Mouse (Mus musculus): Measurements from ENCODE around the gene Zfp775. TPM values are rescaled to one million over a fixed set of nuclear protein-coding genes. Genes with fewer than 3 reads are reported as not detected.

Gene Zfp775
- 13.3 and 15.7 TPM in 2 replicates for polyA plus RNA-seq (2016; fragmentation: Nextera tagmentation; extraction: Ambion mirVana)

DNA sequence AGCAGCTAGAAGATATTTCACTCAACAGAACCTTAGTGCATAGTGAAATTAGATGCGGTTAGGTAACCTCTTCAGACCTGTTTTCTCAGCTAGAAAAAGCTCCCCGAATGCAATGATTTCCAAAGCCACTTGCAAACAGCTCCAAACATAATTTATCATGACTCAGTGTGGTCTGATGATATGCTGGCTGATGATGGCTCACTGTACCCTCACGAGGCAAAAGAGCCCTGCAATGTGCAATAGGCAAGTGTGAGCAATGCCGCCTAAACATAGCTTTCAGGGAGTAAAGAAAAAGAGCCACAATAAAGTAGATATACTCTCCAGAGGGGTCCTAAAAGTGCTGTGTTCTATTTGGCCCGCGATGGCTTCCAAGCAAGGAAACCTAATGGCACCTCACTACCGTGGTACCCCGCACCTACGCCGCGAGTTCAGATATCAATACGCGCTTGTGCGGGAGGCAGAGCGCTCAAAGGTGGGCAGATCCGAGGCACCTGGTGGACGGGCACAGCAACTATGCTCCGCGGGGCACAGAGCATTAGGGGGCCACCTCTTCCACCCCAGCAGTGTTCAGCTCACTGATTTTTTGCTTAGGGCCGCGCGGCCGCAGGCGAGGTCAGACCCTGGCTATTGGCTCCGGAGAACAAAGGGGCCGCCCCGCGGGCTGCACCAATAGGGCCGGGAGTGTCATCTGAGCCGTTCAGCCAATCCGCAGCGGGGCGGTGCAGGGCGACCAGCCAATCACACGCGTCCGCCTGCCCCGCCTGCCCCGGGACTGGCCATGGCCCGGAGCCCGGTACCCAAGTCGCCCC, at the start of gene Zfp775:
Zfp775 (plus strand) TSS at position 793 of the 809 bp plus-strand sequence.
- peaks cover 38% of the 10 kb centered on the region for H3K36me3 ChIP-seq
- peaks cover 12% of the 10 kb centered on the region for H3K9me3 ChIP-seq
- 5% methylated on average over 42 of the region's 42 CpGs for WGBS
- H3K27me3 ChIP-seq, result no peaks in the 10 kb centered on the region
- H3K27ac ChIP-seq (replicated peaks), result peak within 1 kb of the TSS; percentile 89
- peaks cover 14% of the 10 kb centered on the region for H3K4me1 ChIP-seq
- H3K4me2 ChIP-seq (replicated peaks), result peak within 1 kb of the TSS; percentile 73
- ATAC-seq (ENCODE audit: low FRiP score, low read depth), result peak; percentile 100
- peak within 1 kb of the TSS; percentile 84 for H3K9ac ChIP-seq (replicated peaks)
- H3K4me3 ChIP-seq, result peak within 1 kb of the TSS; percentile 71

DNA sequence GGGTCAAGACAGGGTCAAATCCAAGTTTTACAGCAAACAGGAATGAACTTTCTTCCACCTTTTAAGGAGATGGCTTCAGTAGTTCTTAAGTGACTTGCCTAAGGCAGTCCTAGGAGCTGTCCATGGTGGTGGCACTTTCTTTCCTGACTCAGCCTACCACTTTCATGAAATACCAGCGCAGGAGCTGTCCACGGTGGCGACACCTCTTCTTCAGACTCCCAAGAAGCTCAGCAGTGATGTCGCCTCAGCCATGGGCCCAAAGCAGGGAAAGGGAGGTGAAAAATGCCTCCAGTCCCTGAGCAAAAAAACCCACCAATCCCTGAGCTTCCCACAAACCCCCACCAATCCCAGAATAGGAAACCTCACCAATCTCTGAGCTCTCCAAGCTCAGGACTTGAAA, 48.9 kb upstream of the Zfp775 start:
- Histone ChIP-seq H3K9ac (replicated peaks) (no peak overlapping the region), H3K4me2 (replicated peaks) (no peak overlapping the region), H3K9me3 (no peaks in the 10 kb centered on the region), H3K36me3 (peaks cover 12% of the 10 kb centered on the region; the same call in 1 of the 2 replicates), H3K4me3 (no peak overlapping the region), H3K27ac (replicated peaks) (no peak overlapping the region), H3K4me1 (peaks cover 18% of the 10 kb centered on the region), H3K27me3 (no peaks in the 10 kb centered on the region; the same call in none of the 2 replicates)
- ATAC-seq (ENCODE audit: low FRiP score, low read depth), result no peak
- 66% methylated on average over 4 of the region's 4 CpGs for WGBS

DNA sequence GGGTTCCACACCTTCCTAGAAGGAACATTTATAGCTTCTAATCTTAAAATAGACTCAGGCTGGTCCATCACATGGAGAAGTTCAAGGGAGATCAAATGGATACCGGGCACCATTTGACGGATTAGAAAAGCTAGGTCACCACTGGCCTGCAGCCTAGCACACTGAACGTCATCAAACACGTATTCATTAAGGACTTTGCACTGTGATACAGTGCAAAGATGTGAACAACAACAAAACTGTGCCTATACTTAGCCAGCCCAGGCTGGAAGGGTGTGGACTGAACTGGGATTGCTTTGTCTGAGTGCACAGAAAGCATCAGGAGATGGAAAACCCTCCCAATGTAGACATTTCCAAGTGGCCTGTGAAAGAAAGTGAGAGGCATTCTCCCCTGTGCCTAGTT, 48.0 kb upstream of the Zfp775 start:
- Histone ChIP-seq H3K4me2 (replicated peaks) (peak overlapping the region; percentile 69), H3K4me1 (peaks cover 18% of the 10 kb centered on the region), H3K4me3 (peak overlapping the region; percentile 45), H3K36me3 (peaks cover 18% of the 10 kb centered on the region; the same call in 1 of the 2 replicates), H3K9ac (replicated peaks) (peak overlapping the region; percentile 74), H3K27me3 (no peaks in the 10 kb centered on the region; the same call in 1 of the 2 replicates), H3K9me3 (no peaks in the 10 kb centered on the region), H3K27ac (replicated peaks) (peak overlapping the region; percentile 94)
- 81% methylated on average over 4 of the region's 4 CpGs for WGBS
- ATAC-seq (ENCODE audit: low FRiP score, low read depth), result no peak

DNA sequence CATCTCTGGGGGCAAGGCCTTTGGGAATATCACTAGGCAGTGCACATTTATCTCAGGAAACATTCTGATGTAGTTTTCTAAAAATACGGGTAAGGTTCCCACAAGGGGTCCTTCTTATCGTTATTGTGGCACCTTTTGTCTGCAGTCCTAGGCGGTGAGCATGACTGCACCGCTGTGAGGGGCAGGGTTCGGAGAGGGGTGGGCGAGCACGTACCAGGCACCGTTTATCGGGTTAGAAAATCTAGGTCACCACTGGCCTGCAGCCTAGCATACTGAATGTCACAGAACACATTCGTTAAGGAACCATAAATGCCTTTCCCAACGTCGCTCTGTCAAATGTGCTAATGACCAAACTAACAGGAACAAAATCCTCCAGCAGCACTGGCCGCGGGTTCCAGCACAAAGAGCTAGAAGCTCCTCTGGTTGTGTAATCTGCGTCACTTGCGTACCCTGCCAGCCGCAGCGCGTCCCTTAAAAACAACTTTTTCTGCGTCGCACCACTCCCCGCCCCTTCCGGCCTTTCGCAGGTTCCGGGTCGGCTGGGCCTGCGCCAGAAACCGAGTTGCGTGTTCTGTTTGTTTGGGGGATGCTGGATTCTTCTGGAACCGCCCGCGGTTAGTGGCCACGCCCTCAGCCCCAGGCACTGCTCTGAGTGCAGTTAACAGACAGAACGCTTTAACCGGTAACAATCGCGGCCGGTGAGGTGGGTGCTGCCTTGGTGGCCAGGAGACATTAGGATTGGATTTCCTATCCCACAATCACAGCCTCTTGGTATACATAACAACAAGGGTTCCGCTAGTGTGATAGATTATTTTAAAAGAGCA, 47.4 kb upstream of the Zfp775 start, which contains the start of gene Lrrc61:
Lrrc61 (plus strand) TSS at position 517 of the 824 bp plus-strand sequence.
- peaks cover 24% of the 10 kb centered on the region; the same call in 1 of the 2 replicates for H3K36me3 ChIP-seq
- H3K9me3 ChIP-seq, result no peaks in the 10 kb centered on the region
- H3K27ac ChIP-seq (replicated peaks), result peak within 1 kb of the TSS; percentile 94
- H3K4me1 ChIP-seq, result peaks cover 18% of the 10 kb centered on the region
- H3K4me3 ChIP-seq, result peak within 1 kb of the TSS; percentile 45
- WGBS, result under 1% methylated on average over 39 of the region's 39 CpGs
- no peaks in the 10 kb centered on the region; the same call in 1 of the 2 replicates for H3K27me3 ChIP-seq
- peak; percentile 92 for ATAC-seq (ENCODE audit: low FRiP score, low read depth)
- H3K9ac ChIP-seq (replicated peaks), result peak within 1 kb of the TSS; percentile 74
- peak within 1 kb of the TSS; percentile 69 for H3K4me2 ChIP-seq (replicated peaks)

DNA sequence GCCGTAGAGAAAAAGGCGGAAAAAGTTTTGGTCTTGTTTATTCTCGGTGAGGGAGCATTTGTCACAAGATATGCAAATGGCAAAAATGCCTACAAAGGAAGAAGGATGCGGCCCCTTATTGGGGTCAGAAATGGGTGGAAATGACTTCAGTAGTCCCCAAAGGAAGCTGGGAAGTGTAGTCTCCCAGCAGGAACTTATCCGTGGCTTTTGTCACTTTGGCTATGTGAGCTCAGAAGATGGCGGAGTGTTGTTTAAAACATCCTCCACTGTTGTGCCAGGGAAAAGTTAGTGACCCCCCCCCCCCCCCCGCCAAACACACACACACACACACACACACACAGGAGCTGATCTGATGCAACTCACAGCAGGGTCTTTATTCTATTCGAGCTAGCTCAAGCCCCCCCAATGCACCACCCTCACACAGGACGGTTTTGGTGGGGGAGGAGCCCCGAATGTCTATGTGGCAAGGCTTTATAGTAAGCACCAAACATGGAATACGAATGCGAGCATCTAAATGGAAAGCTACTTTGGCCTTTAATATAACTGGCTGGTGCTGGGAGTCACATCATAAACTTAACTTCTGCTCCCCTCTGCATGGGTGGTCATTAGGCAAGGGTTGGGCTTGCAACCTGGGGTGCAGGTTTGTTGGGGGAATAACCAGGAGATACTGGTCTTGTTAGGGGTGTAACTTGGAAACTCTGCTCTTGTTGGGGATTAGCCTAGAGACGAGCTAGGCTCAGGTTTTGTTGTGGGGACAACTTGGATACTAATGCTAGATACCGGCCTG, 46.6 kb upstream of the Zfp775 start:
- Histone ChIP-seq H3K9me3 (no peaks in the 10 kb centered on the region), H3K36me3 (peaks cover 32% of the 10 kb centered on the region; the same call in 1 of the 2 replicates), H3K4me3 (peak overlapping the region; percentile 45), H3K4me1 (peaks cover 18% of the 10 kb centered on the region), H3K27ac (replicated peaks) (peak overlapping the region; percentile 94), H3K9ac (replicated peaks) (peak overlapping the region; percentile 74), H3K4me2 (replicated peaks) (peak overlapping the region; percentile 69), H3K27me3 (no peaks in the 10 kb centered on the region; the same call in 1 of the 2 replicates)
- peak; percentile 82 for ATAC-seq (ENCODE audit: low FRiP score, low read depth)
- WGBS, result 32% methylated on average over 13 of the region's 14 CpGs

DNA sequence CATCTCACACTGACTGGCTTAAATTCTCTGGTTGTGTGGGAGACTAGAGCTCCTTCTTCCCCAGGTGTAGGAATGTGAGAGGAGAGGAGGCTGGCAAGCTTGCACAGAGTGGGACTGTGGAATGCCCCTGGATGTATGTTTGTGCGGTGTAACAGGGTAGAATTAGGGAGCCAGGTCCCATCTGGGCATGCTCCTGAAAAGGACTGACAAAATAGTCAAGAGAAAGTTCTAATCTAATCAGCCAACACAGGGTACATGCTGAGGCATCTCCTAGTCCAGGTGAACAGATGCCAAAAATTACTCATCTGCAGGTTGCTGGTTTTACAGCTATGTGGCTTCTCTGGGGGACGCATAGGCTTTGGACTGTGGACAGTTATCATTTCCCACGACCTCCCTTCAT, 45.9 kb upstream of the Zfp775 start:
- peak overlapping the region; percentile 69 for H3K4me2 ChIP-seq (replicated peaks)
- WGBS, result 86% methylated on average over 3 of the region's 3 CpGs
- H3K27me3 ChIP-seq, result no peaks in the 10 kb centered on the region; the same call in 1 of the 2 replicates
- no peaks in the 10 kb centered on the region for H3K9me3 ChIP-seq
- ATAC-seq (ENCODE audit: low FRiP score, low read depth), result no peak
- no peak overlapping the region for H3K27ac ChIP-seq (replicated peaks)
- H3K9ac ChIP-seq (replicated peaks), result no peak overlapping the region
- H3K4me3 ChIP-seq, result no peak overlapping the region
- peaks cover 36% of the 10 kb centered on the region; the same call in 1 of the 2 replicates for H3K36me3 ChIP-seq
- H3K4me1 ChIP-seq, result peaks cover 18% of the 10 kb centered on the region

DNA sequence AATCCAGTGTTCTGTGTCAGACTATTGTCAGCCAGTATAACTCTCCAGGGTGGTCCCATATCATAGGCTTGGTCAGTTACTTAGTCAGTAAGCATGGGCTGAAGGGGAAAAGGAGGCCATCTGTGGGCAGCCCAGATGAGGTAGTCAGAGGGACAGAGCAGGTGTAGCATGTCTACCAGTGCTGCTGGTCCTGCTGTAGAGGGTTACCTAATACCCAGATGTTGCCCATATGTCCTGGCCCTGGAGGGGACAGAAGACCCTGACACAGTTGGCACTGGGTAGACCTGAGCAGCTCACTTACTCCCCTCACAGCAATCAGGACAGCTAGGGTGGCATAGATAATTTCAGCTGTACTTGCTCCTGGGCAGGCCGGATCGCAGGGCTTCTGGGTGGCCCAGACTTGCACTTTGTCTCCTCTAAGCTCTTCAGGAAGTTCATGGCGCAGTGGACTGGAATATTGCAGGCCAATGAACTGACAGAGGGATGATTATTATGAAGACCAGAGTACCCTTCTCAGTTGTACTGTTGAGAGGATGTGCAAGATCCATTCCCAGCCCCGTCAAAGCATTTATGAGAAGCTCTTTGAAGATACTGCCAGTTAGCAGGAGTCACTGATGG, 36.1 kb upstream of the Zfp775 start:
- ATAC-seq (ENCODE audit: low FRiP score, low read depth), result no peak
- 95% methylated on average over 4 of the region's 4 CpGs for WGBS
- peaks cover 44% of the 10 kb centered on the region for H3K36me3 ChIP-seq

DNA sequence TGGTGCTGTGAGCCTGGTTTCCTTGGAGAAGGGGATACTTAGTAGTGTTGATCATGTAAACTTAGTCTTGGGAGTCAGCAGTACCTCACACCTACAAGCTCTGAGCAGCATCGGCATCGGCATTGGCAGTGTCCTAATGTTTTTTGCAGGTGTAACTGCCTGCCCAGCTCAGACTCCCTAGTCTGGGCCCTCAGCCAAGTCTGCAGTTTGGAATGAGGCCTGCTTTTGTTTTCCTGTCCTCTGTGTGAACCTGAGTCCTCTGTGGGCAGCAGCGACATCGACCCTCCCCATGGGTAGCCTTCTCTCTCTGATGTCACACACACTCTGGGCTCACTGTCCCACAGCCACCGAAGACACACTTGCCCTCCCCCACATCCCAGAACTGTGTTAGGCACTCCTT, 35.6 kb upstream of the Zfp775 start:
- no peaks in the 10 kb centered on the region for H3K4me1 ChIP-seq
- no peaks in the 10 kb centered on the region for H3K27me3 ChIP-seq
- H3K9ac ChIP-seq (replicated peaks), result no peak overlapping the region
- no peak overlapping the region for H3K27ac ChIP-seq (replicated peaks)
- no peak overlapping the region for H3K4me2 ChIP-seq (replicated peaks)
- ATAC-seq (ENCODE audit: low FRiP score, low read depth), result no peak
- H3K36me3 ChIP-seq, result peaks cover 44% of the 10 kb centered on the region
- no peaks in the 10 kb centered on the region for H3K9me3 ChIP-seq
- WGBS, result 83% methylated on average over 5 of the region's 5 CpGs
- H3K4me3 ChIP-seq, result no peak overlapping the region

More for the DNA sequence above, 36.1 kb upstream of the Zfp775 start:
- no peaks in the 10 kb centered on the region for H3K9me3 ChIP-seq
- no peak overlapping the region for H3K9ac ChIP-seq (replicated peaks)
- H3K4me2 ChIP-seq (replicated peaks), result no peak overlapping the region
- H3K27ac ChIP-seq (replicated peaks), result no peak overlapping the region
- no peak overlapping the region for H3K4me3 ChIP-seq
- H3K27me3 ChIP-seq, result no peaks in the 10 kb centered on the region
- no peaks in the 10 kb centered on the region for H3K4me1 ChIP-seq

DNA sequence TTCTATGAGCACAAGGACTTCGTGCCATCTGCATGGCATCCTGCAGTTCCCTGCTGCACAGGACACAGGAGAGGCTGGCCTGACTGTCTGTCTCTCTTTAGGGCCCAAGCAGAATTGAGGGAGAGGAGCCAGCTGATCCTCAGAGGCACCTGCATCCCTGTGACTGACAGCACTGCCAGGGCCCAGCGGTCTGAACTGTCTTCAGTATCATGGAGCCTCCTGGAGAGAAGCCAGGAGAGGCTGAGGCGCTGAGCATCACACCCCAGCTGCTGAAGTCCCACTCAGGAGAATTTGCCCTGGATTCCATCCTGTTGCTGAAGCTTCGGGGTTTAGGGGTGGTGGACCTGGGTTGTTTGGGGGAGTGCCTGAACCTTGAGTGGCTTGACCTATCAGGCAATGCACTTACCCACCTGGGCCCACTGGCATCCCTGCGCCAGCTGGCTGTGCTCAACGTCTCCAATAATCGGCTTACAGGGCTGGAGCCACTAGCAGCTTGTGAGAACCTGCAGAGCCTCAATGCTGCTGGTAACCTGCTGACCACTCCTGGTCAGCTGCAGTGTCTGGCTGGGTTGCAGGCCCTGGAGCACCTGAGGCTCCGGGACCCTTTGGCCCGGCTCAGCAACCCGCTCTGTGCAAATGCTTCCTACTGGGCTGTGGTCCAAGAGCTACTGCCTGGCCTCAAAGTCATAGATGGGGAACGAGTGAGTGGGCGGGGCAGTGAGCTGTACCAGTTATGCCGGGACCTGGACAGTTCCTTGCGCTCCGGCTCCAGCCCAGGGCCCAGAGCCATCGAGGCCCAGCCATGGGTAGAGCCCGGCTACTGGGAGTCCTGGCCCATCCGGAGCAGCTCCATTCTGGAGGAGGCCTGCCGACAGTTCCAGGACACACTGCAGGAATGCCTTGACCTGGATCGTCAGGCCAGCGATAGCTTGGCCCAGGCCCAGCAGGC, 33.6 kb upstream of the Zfp775 start:
- no peak for ATAC-seq (ENCODE audit: low FRiP score, low read depth)
- peaks cover 39% of the 10 kb centered on the region for H3K36me3 ChIP-seq
- WGBS, result 91% methylated on average over 21 of the region's 21 CpGs

DNA sequence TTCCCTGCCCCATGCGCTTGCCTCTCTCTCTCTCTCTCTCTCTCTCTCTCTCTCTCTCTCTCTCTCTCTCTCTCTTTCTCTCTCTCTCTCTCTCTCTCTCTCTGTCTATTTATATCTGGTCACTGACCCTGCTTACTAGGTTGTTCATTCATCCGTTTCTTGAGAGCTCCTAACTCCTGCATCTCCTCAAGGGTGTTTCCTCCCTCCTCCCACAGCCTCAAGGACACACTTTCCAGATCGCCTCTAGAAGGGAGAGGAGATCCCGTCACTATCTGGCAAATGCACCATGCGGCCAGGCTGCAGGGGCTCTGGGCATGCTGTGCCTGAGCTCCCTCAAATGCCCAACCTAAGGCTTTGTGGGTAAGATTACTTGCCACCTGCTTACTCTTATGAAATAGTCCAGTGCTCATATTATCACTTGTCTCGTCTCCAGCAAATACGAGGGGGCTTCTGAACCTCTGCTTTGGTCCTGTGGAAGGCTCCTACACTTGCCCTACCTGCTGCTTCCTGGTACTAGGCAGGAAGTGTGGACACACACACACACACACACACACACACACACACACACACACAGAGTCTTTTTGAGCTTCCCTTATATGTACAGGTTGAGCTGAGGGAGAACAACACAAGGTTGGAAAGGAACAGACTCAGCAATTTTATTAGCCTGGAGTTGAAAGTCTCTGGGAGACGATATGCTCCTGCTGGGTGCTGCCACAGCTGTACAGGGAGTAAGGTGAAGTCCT, 32.6 kb upstream of the Zfp775 start:
- no peaks in the 10 kb centered on the region for H3K27me3 ChIP-seq
- WGBS, result 88% methylated on average over 8 of the region's 8 CpGs
- no peaks in the 10 kb centered on the region for H3K9me3 ChIP-seq
- ATAC-seq (ENCODE audit: low FRiP score, low read depth), result no peak
- H3K9ac ChIP-seq (replicated peaks), result no peak overlapping the region
- H3K27ac ChIP-seq (replicated peaks), result no peak overlapping the region
- H3K36me3 ChIP-seq, result peaks cover 35% of the 10 kb centered on the region
- H3K4me3 ChIP-seq, result no peak overlapping the region
- no peaks in the 10 kb centered on the region for H3K4me1 ChIP-seq
- H3K4me2 ChIP-seq (replicated peaks), result no peak overlapping the region

More for the DNA sequence above, 33.6 kb upstream of the Zfp775 start:
- Histone ChIP-seq H3K4me1 (no peaks in the 10 kb centered on the region), H3K4me2 (replicated peaks) (no peak overlapping the region), H3K9me3 (no peaks in the 10 kb centered on the region), H3K27ac (replicated peaks) (no peak overlapping the region), H3K9ac (replicated peaks) (no peak overlapping the region), H3K4me3 (no peak overlapping the region), H3K27me3 (no peaks in the 10 kb centered on the region)

All from midbrain, embryonic 12.5 days (tissue).